Mouse (Mus musculus) cerebellum, postnatal 14 days (tissue): ENCODE measurements around the gene Tgfbi.

Experiments used
- DNase-seq, 2 experiments: peaks; one replicate each; pipeline ENCODE4 v3.0.0; 2021; ENCODE audit warnings: mixed read lengths in 2 of 2

The Tgfbi gene

GRCm38 (mm10) chr13:56637027-56637426 is 27.7 kb downstream of the Tgfbi start:
- no peak for DNase-seq

GRCm38 (mm10) chr13:56641746-56642145 is 32.4 kb downstream of the Tgfbi start:
- DNase-seq: no peak

- DNase-seq: no peak
Measured at GRCm38 (mm10) chr13:56644031-56644430, 34.7 kb downstream of the Tgfbi start.

GRCm38 (mm10) chr13:56645744-56646143 is 36.4 kb downstream of the Tgfbi start:
- DNase-seq: no peak

- DNase-seq: no peak
Measured at GRCm38 (mm10) chr13:56647597-56648405, 38.5 kb downstream of the Tgfbi start.

GRCm38 (mm10) chr13:56650020-56650419 is 40.7 kb downstream of the Tgfbi start:
- DNase-seq: no peak

- no peak for DNase-seq
Measured at GRCm38 (mm10) chr13:56652381-56652780, 43.1 kb downstream of the Tgfbi start.

GRCm38 (mm10) chr13:56654176-56654575 is 44.9 kb downstream of the Tgfbi start:
- DNase-seq: no peak

GRCm38 (mm10) chr13:56657946-56658512 is 48.7 kb downstream of the Tgfbi start:
- DNase-seq: peak; percentile 81 to 86

- DNase-seq: no peak
Measured at GRCm38 (mm10) chr13:56658931-56659330, 49.6 kb downstream of the Tgfbi start.

GRCm38 (mm10) chr13:56661914-56662621 is 52.7 kb downstream of the Tgfbi start:
- no peak for DNase-seq

- DNase-seq: peak in 1 of 2 experiments; percentile 23
Measured at GRCm38 (mm10) chr13:56664256-56665170, 55.2 kb downstream of the Tgfbi start.

- DNase-seq: peak in 1 of 2 experiments; percentile 24
Measured at GRCm38 (mm10) chr13:56671206-56671605, 61.9 kb downstream of the Tgfbi start.

- DNase-seq: no peak
Measured at GRCm38 (mm10) chr13:56677731-56678130, 68.4 kb downstream of the Tgfbi start.

GRCm38 (mm10) chr13:56678188-56678787 is 69.0 kb downstream of the Tgfbi start:
- DNase-seq: no peak

- DNase-seq: no peak
Measured at GRCm38 (mm10) chr13:56678826-56679504, 69.6 kb downstream of the Tgfbi start.

GRCm38 (mm10) chr13:56681924-56682323 is 72.6 kb downstream of the Tgfbi start:
- DNase-seq: no peak

GRCm38 (mm10) chr13:56682326-56682725 is 73.0 kb downstream of the Tgfbi start:
- DNase-seq: peak; percentile 91 to 92

- peak; percentile 47 to 54 for DNase-seq
Measured at GRCm38 (mm10) chr13:56683306-56683705, 74.0 kb downstream of the Tgfbi start.
